Mouse (Mus musculus) heart, postnatal 36 days (tissue): ENCODE measurements around the gene Ghdc. TPM values are rescaled to one million over a fixed set of nuclear protein-coding genes. Genes with fewer than 3 reads are reported as not detected.

ENCODE experiments used
- DNase-seq, 2 experiments: peaks; one replicate each; pipeline ENCODE4 v3.0.0; 2021 to 2022
- intact Hi-C: fragments of 180-260 bp; cut with DNase I; formaldehyde crosslinking; loops from one replicate; pipeline ENCODE4 v1.15.1; 2025
- total RNA-seq, 2 experiments: library from RNA; stranded (reverse); gene quantifications; 2 replicates each; pipeline ENCODE4 v1.2.3; 2021

Ghdc gene
- total RNA-seq, 2 experiments from 2014 or later = 8.5 to 9.5 TPM

DNA sequence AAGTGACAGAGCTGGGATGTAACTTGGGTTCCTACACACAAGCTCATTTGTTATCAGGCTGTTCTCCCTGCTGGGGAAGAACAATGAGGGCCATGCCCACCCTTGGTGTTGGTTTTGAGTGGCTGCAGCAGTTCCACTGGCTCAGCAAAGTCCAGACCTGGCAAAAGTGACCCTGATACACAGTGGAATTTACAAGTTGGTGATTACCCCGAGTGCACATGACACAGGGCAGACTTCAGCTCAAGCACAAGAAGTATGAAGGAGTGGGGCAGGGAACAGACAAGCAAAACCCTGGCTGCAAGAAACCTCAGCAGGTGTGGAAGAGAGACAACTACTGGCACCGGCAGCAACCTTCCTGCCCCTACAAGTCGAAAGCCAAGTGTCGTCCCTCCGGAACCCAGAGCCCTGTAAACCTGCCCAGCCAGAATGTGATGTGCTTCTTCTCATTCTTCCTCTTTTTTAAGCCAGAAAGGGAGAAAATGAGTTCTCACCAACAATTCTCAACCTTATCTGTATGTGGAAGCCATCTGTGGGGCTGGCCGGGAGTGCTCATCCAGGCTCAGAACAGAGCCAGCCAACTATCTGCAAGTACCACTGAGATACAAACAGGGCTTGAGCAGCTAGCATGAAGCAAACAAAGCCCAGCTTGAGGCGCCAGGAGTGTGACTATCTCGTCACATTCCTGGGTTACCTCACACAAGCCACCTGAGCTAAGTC, 48.8 kb downstream of the Ghdc start:
- no peak for DNase-seq
- intact Hi-C loops = loop anchor here (2.0 to 5.0 kb wide), 2 partner anchors 15 to 220 kb away; no protein-coding TSS in a partner anchor

- intact Hi-C loops = loop anchor here (5.0 kb wide), 1 partner anchor 221 kb away; no protein-coding TSS in a partner anchor
- no peak for DNase-seq
Observed at GRCm38 (mm10) chr11:100721254-100721653, 49.5 kb downstream of the Ghdc start.

DNA sequence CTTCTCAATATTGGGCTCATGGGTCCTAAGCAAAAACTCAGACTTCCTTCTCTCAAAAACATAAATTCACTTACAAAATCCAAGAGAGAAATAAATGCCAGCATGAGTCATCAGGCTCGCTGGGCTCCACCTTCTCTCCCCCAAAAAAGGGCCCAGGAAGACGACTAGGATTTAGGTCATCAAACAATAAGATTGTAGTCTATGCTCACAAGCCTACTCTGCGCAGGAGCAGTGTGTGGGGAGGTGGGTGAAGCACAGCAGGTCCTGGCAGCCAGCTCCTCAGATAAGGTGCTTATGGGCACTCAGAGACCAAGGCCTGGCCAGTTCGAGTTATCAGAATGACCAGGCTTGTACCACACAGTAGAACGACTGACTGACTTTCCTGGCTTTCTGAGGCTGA, 50.4 kb downstream of the Ghdc start:
- intact Hi-C loops = loop anchor here (5.0 kb wide), 1 partner anchor 222 kb away; no protein-coding TSS in a partner anchor

GRCm38 (mm10) chr11:100719893-100720292, 50.9 kb downstream of the Ghdc start:
- no peak for DNase-seq
- intact Hi-C loops = loop anchor here (5.0 to 10.0 kb wide), 5 partner anchors 142 to 345 kb away; no protein-coding TSS in a partner anchor

More for the DNA sequence above, 50.4 kb downstream of the Ghdc start:
- DNase-seq = no peak

DNA sequence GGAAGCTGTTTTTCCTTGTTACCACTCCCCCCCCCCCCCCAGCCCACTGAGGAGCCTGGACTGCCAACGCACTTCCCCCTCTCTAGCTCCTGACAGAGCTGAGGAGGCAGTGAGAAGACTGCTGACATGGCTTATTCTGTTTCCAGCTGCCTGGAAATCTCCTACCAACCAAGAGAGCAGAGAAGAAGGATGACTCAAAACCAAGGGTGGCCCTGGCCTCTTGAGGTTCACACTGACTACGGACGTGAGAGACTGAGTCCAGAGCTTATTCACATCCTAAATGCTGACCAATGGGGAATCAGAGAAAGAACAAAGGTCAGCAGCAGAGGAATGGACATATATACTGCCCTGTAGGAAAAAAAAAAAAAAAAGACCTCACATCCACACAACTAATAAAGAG, 51.4 kb downstream of the Ghdc start:
- intact Hi-C loops = loop anchor here (5.0 to 10.0 kb wide), 4 partner anchors 143 to 345 kb away; no protein-coding TSS in a partner anchor
- DNase-seq = no peak

DNA sequence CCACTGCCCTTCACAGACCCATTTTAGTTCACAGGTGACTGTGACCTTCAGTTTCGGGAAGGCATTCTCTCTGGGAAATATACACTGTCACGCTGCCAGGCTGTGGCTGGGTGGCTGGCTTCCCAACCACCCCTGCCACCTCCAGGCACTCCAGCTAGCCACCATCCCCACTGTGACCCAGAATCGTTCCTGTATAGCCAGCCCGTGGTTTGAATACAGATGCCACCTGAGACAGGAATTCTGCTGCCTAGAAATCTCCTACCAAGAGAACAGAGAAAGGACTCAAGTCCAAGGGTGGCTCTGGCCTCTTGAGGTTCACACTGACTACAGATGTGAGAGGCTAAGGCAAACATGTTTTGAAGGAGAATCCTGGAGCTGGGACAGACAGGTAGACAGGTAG, 51.9 kb downstream of the Ghdc start:
- DNase-seq = no peak
- intact Hi-C loops = loop anchor here (5.0 to 10.0 kb wide), 4 partner anchors 143 to 346 kb away; no protein-coding TSS in a partner anchor

GRCm38 (mm10) chr11:100718462-100718861, 52.3 kb downstream of the Ghdc start:
- no peak for DNase-seq
- intact Hi-C loops = loop anchor here (5.0 to 10.0 kb wide), 4 partner anchors 144 to 346 kb away; no protein-coding TSS in a partner anchor

- no peak for DNase-seq
- intact Hi-C loops = loop anchor here (5.0 to 10.0 kb wide), 4 partner anchors 146 to 348 kb away; no protein-coding TSS in a partner anchor
Observed at GRCm38 (mm10) chr11:100716649-100717048, 54.1 kb downstream of the Ghdc start.

Other genes with a start within 250 kb of the Ghdc start
- gene Acly, start 243.0 kb downstream of the Ghdc start, total RNA-seq = 10 to 100 TPM; 27.3 to 38.1 TPM
- gene Ttc25, start 225.3 kb downstream of the Ghdc start, total RNA-seq = under 1 TPM; 0.22 to 0.49 TPM
- gene Cnp, start 196.1 kb downstream of the Ghdc start, total RNA-seq = 1 to 10 TPM; 5.5 to 7.2 TPM
- gene Nkiras2, start 151.7 kb downstream of the Ghdc start, total RNA-seq = 10 to 100 TPM; 57.2 to 59.2 TPM
- 100 to 1,000 TPM; 123 to 133 TPM for gene Dnajc7, start 150.8 kb downstream of the Ghdc start, total RNA-seq
- under 1 TPM in 1 of 2 experiments, not detected in 1; 0.28 TPM for gene Zfp385c, start 78.5 kb downstream of the Ghdc start, total RNA-seq
- gene Dhx58, start 66.7 kb downstream of the Ghdc start, total RNA-seq = 1 to 10 TPM in 1 of 2 experiments, under 1 TPM in 1; 0.75 to 2.8 TPM
- 10 to 100 TPM; 12.4 to 13.0 TPM for gene Kat2a, start 58.5 kb downstream of the Ghdc start, total RNA-seq
- gene Hspb9, start 57.1 kb downstream of the Ghdc start, total RNA-seq = under 1 TPM in 1 of 2 experiments, not detected in 1; 0.43 TPM
- gene Rab5c, start 32.7 kb downstream of the Ghdc start, total RNA-seq = 10 to 100 TPM; 54.3 to 62.1 TPM
- not detected for gene Kcnh4, start 11.0 kb downstream of the Ghdc start, total RNA-seq
- gene Hcrt, start 8.0 kb downstream of the Ghdc start, total RNA-seq = not detected
- gene Stat5b, start 79.8 kb upstream of the Ghdc start, total RNA-seq = 10 to 100 TPM; 62.7 to 62.8 TPM
- 10 to 100 TPM; 19.8 to 24.1 TPM for gene Stat5a, start 88.4 kb upstream of the Ghdc start, total RNA-seq
- gene Stat3, start 168.6 kb upstream of the Ghdc start, total RNA-seq = 10 to 100 TPM; 93.5 to 93.9 TPM
- gene Cavin1, start 199.9 kb upstream of the Ghdc start, total RNA-seq = 100 to 1,000 TPM; 239 to 258 TPM
- gene Atp6v0a1, start 238.5 kb upstream of the Ghdc start, total RNA-seq = 10 to 100 TPM; 76.8 to 88.5 TPM